Mouse (Mus musculus) gastrocnemius, postnatal 10 days (tissue): ENCODE measurements at regions not wholly inside any gene's neighbourhood (a gene's known extent, or its start where the extent isn't known, plus 50 kb on each side); places are given as distances from the start of the nearest gene placed in this dataset.

ENCODE experiments used
- DNase-seq: peaks from one replicate; pipeline ENCODE4 v3.0.0; 2021; ENCODE audit warnings: mixed read lengths

- DNase-seq = no peak
These were observed 229.5 kb upstream of the Mamld1 start for GRCm38 (mm10) chrX:70820518-70820917.

- no peak for DNase-seq
These were observed 232.3 kb upstream of the Mamld1 start for GRCm38 (mm10) chrX:70817771-70818170.

- peak; percentile 3 for DNase-seq
These were observed 233.4 kb upstream of the Mamld1 start for GRCm38 (mm10) chrX:70816662-70817061.

GRCm38 (mm10) chrX:70791796-70792195 lies 258.3 kb upstream of the Mamld1 start:
- DNase-seq = no peak

- no peak for DNase-seq
These were observed 285.9 kb upstream of the Tmem185a start for GRCm38 (mm10) chrX:70762862-70763261.

- no peak for DNase-seq
These were observed 236.1 kb upstream of the Tmem185a start for GRCm38 (mm10) chrX:70713004-70713604.

GRCm38 (mm10) chrX:70682194-70682593 lies 205.2 kb upstream of the Tmem185a start:
- no peak for DNase-seq

GRCm38 (mm10) chrX:70667092-70667491 lies 190.1 kb upstream of the Tmem185a start:
- no peak for DNase-seq
